ENCODE assay signal across 13 mouse cellular contexts in the genomic region with DNA sequence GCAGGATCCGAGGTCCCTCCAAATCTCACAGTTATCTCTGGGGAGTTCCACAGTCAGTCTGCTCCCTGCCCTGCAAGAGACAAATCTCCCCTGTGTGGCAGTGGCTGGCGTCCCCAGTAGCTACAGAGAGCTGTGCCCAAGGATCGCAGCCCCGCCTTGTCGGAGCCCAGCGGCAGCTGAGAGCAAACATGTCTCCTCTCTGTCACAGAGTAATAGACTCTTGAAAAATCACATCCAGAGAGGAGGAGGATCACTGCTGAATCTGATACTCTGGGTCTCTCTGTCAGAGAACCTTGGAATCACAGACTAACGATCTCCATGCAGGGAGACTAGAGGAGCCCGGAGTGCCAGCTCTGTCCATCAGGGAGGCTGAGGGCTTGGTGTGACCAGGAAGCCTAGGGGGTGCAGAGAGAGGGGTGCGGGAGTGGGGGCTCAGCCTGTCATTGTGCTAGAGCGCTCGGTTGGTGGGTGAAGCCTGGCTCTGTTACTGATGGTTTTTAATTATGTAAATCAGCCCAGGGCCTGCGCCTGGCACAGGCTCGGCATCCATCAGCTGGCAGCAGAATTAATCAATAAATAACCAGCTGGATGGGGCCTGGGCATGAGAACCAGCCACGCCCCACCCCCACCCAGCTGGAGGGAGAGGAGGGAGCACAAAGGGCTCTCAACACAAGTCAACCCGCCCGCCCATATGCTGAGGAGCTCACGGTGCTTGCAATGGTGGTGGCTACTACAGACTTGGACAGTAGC. TPM values are rescaled to one million over a fixed set of nuclear protein-coding genes. Genes with fewer than 3 reads are reported as not detected.
DNase-seq lines count a peak whose midpoint lies in the region; ATAC-seq lines count a peak whose summit lies in the region.
"Had no signal": no experiment of that assay in that cellular context is flagged by ENCODE, and none has a peak within 500 bp of the region (broad histone marks: within the 10 kb centered on the region; RNA-seq: fewer than 3 reads in every experiment).

No protein-coding gene starts in this region.

- no peak overlapping the region for H3K9ac ChIP-seq in intestine, embryonic 16.5 days (ENCODE audit: low read depth, low read length)

- H3K27ac ChIP-seq in intestine, embryonic 16.5 days (ENCODE audit: low read length), result no peak overlapping the region
- H3K27ac ChIP-seq: left cerebral cortex, adult 2 months had no signal

- H3K36me3 ChIP-seq in intestine, embryonic 16.5 days (ENCODE audit: control insufficient read depth, insufficient read depth, low read length), result no peaks in the 10 kb centered on the region

- peak; percentile 48; the same call in 1 of the 2 replicates for ATAC-seq in intestine, embryonic 16.5 days

- no peaks in the 10 kb centered on the region for H3K9me3 ChIP-seq in intestine, embryonic 16.5 days (ENCODE audit: control insufficient read depth, low read length)

- no peak overlapping the region for H3K4me2 ChIP-seq in intestine, embryonic 16.5 days (ENCODE audit: low read depth, low read length)

- no peak overlapping the region for H3K4me3 ChIP-seq in intestine, embryonic 16.5 days (ENCODE audit: low read length)
- H3K4me3 ChIP-seq: left cerebral cortex, adult 2 months had no signal

- WGBS in intestine, embryonic 16.5 days, result 22% methylated on average over 17 of the region's 17 CpGs

- H3K27me3 ChIP-seq in intestine, embryonic 16.5 days (replicated peaks; ENCODE audit: control insufficient read depth, insufficient read depth, low read length), result no peaks in the 10 kb centered on the region; the same call in 1 of the 2 replicates

- H3K4me1 ChIP-seq in intestine, embryonic 16.5 days (ENCODE audit: control insufficient read depth, insufficient read depth, low read length), result no peaks in the 10 kb centered on the region; the same call in 1 of the 2 replicates

- DNase-seq in right cerebral cortex, postnatal 4 days, result peak; percentile 58
- DNase-seq in right cerebral cortex, adult 2 months (ENCODE audit: low spot score in 2 of 2), result no peak
- peak; percentile 39 to 53 for DNase-seq in layer of hippocampus, postnatal 36 days
- DNase-seq in B cell, adult 2 months, result no peak
- no peak for DNase-seq in embryo, embryonic 10.5 days (ENCODE audit: low spot score)
- DNase-seq in embryo, embryonic 11 days, result no peak
- no peak for DNase-seq in ovary, adult 18-20 months (ENCODE audit: low spot score)
- DNase-seq: adrenal gland, postnatal 36 days; heart, adult 18-20 months had no signal

RNA-seq across cellular contexts. Expression of a gene that starts 17.0 kb away (rescaled TPM):
- polyA plus RNA-seq in intestine, embryonic 16.5 days (2015; fragmentation: Nextera tagmentation; extraction: Ambion mirVana), result 0.06 and 0.13 TPM in 2 replicates
- total RNA-seq in layer of hippocampus, postnatal 36 days (2021), result 100 to 1,000 TPM; 181 to 207 TPM
- polyA plus RNA-seq: embryonic facial prominence, embryonic 11.5 days; liver, embryonic 16.5 days had no signal

RNA-seq across cellular contexts. Expression of a gene that starts 37.7 kb away (rescaled TPM):
- polyA plus RNA-seq in intestine, embryonic 16.5 days (2015; fragmentation: Nextera tagmentation; extraction: Ambion mirVana), result 17.2 and 18.2 TPM in 2 replicates
- 1 to 10 TPM; 5.4 to 6.2 TPM for total RNA-seq in layer of hippocampus, postnatal 36 days (2021)

Comparison
In these comparisons a context has a peak if more than half of its experiments do, and no peak if none do; other contexts are left out.
1. DNase-seq: peak in right cerebral cortex, postnatal 4 days (single experiment) and layer of hippocampus, postnatal 36 days (2 of 2); none in right cerebral cortex, adult 2 months (0 of 2), B cell, adult 2 months (0 of 2), embryo, embryonic 10.5 days (single experiment), embryo, embryonic 11 days (single experiment) and ovary, adult 18-20 months (single experiment).